Mouse (Mus musculus): ENCODE data around the gene Mrpl42. TPM values are rescaled to one million over a fixed set of nuclear protein-coding genes. Genes with fewer than 3 reads are reported as not detected.
"Not testable (repeated sequence)": the region's sequence is repeated elsewhere in the genome, so short reads cannot be mapped to it uniquely, and the experiment has no call there.

Gene Mrpl42
- polyA plus RNA-seq (2012; rRNA removed) = 141 and 147 TPM in 2 replicates

DNA sequence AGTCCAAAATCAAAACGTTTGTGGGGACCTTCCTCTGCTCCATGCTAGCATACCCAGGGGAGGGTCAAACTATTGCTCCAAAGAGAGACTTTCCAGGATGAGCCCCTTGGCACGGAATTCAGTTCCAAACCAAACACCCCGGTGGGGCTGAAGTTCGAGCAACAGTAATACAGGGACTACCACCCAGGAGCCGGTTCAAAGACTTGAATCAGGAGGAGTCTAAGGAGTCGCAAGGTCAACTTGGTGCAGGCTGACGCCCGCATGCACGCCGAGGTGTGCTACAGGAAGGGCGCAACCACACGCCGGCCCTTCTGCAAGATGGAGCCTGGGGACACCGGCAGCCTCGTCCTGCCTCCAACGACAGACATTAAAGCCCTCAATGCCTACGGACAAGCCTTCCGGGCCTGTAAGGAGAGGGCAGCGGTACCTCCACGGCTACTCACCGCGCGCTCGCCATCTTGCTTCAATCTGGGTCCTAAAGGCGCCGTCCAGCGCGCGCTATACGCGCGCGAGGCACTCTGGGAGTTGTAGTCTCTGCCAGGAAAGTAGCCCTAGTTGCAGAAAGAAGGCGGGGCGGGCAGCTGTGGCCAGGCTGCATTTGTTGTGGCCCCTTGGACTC is at the start of gene Mrpl42:
Gene Mrpl42 (minus strand): TSS at position 478 of the 619 bp plus-strand sequence.
- peak; percentile 71 to 90 for DNase-seq (ENCODE audit: extremely low spot score in 1 of 2, low spot score in 1 of 2)

DNA sequence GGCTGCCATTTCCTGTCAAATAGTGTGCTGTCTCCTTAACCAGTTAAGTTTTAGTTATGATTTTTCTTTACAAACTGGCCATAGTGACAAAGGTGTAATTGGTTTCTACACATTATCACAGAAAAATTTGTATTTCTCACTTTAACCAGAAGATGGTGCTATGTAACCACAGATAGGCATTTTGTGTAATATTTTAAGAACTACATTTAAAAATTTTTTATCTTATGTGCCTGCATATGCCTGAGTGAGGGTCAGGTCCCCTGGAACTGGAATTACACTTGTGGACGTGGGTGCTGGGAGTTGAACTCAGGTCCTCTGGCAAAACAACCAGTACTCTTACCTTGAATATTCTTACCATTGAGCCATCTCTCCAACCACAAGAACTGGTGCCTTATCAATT is 48.8 kb upstream of the Mrpl42 start:
- DNase-seq (ENCODE audit: extremely low spot score in 1 of 2, low spot score in 1 of 2) = peak in 1 of 2 experiments; percentile 60

DNA sequence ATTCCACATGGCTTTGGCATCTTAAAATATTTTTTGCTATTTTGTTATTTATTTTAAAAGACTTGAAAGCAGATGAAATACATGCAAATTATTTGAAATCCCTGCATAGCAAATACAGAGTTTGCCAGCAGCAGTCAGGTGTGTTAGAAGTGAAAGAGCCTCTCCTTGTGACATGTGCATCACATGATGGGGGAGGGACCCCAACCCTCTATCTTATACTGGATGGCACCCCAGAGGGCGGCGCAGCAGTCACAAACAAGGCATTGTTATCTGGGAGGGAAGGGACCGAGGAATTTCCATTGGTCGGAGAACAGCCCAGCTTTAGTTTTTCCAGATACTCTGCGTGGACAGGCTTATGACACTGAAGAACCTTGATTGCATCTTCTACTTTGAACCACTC is 47.3 kb upstream of the Mrpl42 start:
- DNase-seq (ENCODE audit: extremely low spot score in 1 of 2, low spot score in 1 of 2) = not testable (repeated sequence)

DNA sequence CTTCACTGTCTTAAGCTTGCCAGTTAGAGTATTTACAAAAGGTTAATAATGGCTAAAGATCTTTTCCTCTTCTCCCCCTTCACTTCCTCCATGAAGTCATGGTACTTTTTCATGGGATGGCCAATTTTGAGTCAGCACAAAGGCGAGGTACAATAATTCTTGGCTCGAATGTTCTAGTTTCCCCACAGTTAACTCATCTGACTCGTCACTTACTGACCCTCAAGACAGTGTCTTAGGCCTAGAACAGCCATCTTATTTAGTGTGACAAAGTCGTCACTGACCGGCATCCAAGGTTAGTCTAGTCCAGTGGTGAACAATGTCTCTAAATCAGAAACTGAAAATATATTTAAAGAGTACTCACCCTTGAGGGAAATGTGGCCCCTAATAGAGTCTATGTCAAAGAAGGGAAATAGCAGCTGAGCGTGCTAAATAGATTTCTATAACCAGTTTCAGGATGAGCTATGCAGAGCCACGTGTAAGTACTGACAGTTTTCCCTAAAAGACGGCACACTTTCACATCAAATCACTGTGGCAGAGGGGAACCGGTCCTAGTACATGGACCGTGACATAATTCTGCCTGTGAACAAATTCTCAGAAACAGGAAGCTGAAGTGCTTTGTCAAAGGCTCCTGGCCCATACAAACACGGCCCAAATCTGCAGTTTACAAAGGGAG is 46.5 kb upstream of the Mrpl42 start:
- no peak for DNase-seq (ENCODE audit: extremely low spot score in 1 of 2, low spot score in 1 of 2)

DNA sequence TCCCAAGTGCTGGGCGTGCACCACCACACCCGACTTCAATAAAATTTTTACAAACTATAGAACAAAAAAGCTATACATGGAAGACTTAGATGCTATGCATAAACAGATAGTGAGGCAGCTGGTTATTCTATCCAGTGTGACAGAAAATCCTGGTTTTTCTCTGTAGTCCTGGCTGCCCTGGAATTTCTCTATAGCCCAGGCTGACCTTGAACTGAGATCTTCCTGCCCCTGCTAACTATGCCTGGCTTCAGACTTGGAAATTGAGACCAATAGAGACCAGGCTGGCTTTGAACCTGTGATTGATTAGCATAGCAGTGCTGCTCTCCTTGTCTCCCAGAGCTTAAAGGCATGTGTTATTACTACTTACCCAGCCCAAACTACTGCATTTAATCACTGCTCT is 44.4 kb upstream of the Mrpl42 start:
- no peak for DNase-seq (ENCODE audit: extremely low spot score in 1 of 2, low spot score in 1 of 2)

DNA sequence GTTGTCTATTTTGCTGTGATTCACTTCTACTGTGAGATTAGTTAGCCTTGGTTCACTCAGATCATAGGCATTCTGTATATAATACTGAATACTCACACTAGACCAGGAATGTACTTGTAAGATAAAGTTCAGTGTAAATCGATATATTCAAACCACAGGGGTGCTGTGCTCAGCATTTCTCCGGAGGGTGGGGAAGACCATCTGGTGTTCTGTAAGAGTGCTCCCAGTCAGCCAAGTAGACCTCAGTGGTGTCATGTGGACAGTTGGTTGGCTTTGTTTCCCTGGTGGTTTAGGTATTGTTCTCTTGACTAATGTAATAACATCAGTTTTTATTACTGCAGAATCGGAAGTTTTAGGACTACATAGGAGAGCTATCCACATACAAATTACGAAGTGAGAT is 43.3 kb upstream of the Mrpl42 start:
- no peak for DNase-seq (ENCODE audit: extremely low spot score in 1 of 2, low spot score in 1 of 2)

DNA sequence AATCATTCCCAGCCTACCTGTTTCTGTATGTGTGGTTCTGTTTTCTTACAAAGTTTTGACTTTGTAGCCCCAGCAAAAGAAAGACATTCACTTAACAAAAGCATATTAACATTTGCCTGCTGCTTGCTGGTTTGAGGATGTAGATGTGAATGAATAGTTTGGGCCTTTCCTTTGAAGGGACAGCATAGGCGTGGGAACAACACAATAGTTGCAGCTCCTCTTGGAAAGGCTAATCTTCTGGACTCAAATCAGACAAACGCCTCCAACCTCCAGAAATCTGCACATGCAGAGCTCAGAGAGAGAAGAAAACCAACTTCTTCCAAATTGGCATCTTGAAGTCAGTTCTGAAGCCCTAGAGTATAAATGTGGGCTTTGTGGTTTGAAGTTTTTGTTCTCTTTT is 42.9 kb upstream of the Mrpl42 start:
- no peak for DNase-seq (ENCODE audit: extremely low spot score in 1 of 2, low spot score in 1 of 2)

DNA sequence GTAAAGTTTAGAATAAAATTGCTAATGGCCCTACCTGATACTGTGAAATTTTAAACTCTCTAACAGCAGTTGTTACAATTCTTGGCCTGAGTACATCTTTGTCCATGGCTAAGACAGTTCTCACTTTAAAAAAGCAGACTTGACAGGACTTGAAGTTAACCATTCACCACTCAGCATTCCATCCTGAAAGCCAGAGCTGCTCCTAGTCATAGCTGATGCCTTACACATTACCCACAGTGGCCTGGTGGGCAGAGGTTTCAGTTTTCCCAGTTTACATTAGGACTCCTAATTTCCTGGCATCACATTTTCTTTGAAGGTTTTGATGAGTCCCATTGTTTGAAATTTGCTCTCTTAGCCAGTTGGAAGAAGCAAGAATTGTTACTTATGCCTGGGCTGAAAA is 42.3 kb upstream of the Mrpl42 start:
- DNase-seq (ENCODE audit: extremely low spot score in 1 of 2, low spot score in 1 of 2) = no peak

DNA sequence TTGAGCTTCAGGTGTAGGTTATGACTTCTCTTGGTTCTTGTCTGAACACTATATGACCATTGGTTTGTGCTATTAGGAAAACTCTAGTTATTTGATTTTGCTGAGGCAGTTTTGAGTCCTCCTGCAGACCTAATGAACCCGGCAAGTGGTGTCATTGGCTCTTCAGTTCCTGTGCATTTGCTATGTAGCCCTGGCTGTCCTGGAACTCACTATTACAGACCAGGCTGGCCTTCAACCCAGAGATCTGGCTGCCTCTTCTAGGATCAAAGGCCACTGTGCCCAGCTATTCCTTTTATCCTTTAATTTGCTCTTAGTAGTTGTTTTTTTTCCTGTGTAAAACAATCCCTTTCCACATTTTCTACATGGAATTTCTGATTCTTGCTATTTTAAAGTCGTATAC is 41.6 kb upstream of the Mrpl42 start:
- DNase-seq (ENCODE audit: extremely low spot score in 1 of 2, low spot score in 1 of 2) = no peak

DNA sequence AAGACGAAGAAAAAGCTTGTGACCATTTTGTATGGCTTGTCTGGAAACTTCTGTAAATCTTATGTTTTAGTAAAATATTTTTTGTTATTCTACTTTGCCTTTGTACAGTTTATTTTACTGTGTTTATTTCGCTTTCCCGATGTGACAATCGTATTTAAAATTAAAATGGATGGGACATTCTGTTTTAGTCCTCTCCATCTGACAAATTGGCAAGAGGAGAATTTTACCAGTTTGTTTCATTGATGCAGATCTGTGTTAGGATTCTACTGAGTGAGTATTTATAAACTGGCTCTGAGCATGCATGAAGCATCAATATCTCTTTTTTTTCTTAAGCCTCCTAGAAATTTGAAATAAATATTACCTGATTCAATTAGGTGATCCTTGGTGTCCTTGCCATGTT is 41.2 kb upstream of the Mrpl42 start:
- DNase-seq (ENCODE audit: extremely low spot score in 1 of 2, low spot score in 1 of 2) = no peak

DNA sequence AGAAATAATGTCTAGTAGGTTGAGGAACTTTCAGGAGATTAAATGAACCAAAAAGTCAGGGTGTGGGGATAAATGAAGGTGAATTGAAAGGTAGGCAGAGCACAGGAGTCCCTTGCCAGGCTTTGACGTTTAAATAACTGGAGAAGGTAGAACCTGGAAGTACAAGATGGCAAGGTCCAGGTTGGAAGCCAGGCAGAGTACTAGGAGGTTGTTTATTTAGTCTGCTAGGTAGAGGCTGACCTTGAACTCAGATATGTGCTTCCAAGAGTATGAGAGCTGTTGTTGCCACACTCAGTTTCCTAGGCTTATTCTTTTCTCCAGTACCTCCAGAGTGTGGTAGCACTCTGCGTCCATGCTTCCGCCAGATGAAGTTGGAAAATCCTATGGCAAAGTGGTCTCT is 38.1 kb upstream of the Mrpl42 start:
- DNase-seq (ENCODE audit: extremely low spot score in 1 of 2, low spot score in 1 of 2) = no peak

DNA sequence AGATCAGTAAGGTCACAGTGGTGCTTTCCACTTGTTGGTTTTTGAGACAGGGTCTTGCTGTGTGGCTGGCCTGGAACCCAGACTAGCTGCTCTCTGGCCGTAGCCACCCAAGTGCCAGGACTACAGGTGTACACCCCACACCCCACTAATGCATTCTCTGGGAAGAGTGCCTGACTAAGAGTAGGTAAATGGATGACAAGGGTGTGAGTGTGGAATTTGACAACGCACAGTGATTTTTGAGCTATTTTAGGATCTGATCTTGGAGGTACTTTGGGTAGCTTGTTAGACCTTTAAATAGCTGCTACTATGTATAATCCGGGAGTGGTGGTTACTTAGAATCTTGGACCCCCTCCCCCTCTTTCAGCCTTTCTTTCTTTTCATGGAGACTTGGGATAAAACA is 37.5 kb upstream of the Mrpl42 start:
- no peak for DNase-seq (ENCODE audit: extremely low spot score in 1 of 2, low spot score in 1 of 2)

DNA sequence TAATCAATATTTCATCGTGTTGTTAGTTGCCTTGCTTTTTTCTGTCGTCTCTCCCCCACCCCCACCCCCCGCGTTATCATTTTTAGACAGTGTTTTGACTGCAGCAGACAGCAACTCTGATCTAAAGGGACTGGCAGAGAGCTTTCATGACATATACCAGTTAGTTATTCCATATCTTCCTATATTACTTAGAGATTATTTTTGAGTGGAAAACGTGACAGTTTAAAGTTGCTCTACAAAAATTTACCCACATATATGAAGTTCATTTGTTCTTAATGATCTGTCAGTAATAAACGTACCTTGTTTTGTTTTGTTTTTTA is 34.4 kb upstream of the Mrpl42 start:
- DNase-seq (ENCODE audit: extremely low spot score in 1 of 2, low spot score in 1 of 2) = no peak

DNA sequence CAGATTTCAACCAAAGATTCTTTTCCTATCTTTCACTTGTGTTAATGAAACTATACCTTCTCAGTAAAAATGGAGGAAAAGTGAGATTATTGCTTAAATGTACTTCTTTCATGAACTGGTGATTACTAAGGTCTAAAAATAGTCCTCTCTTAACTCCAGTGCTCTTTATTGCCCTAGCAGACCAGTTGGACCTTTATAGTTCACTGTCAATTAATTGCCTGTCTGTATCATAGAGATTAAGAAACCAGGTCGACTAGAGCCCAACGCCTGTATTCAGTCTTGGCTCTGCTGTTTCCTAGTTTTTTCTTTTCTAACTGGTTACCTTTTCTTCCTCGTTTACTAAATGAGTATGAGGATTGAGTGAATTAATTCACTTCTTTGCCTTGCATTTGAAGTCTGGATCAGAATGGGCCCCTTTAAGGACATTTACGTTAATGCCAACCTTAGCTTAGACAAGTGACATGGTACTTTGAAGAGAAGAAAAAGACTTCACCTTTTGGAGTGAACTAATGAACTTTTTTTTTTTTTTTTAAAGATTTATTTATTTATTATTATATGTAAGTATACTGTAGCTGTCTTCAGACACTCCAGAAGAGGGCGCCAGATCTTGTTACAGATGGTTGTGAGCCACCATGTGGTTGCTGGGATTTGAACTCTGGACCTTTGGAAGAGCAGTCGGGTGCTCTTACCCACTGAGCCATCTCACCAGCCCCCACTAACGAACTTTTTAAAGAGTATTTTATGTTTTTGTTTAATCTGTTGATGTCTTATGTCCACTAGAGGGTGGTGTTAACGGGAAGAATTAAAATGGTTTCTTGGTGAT is 33.9 kb upstream of the Mrpl42 start:
- DNase-seq (ENCODE audit: extremely low spot score in 1 of 2, low spot score in 1 of 2) = no peak

DNA sequence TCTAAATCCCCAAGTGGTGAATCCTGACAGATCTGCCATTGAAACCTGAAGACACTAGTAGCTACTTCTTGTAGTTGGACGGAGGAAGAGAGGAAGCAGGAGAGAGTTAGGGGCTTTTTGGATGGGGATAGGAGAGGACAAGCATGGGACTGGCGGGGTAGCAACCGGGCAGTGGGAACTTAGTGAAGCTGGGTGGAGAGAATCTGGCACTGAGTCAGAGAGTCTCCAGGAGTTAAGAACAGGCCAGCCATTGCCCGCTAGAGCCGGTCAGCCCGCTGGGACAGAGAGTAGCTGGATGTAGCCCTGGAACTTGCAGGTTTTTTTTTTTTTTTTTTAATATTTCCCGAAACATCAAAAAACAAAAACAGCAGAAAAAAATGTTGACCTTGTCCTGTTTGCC is 31.6 kb upstream of the Mrpl42 start:
- no peak for DNase-seq (ENCODE audit: extremely low spot score in 1 of 2, low spot score in 1 of 2)

DNA sequence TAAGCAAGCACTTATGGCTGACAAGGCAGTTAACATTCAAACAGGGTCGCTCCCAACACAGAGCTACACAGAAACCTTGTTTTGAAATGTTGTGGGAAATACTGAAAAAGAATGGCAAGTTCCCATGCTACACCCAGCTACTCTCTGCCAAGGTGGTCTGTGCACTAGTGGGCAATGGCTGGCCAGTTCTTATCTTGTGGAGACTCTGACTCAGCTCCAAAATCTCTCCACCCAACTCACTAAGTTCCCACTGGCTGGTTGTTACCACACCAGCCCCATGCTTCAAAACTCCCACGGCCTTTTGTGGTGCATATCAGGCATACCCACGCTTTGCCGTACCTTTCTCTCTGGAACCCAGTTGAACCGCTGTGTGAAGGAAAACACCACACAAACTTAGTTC is 31.2 kb upstream of the Mrpl42 start:
- DNase-seq (ENCODE audit: extremely low spot score in 1 of 2, low spot score in 1 of 2) = no peak

DNA sequence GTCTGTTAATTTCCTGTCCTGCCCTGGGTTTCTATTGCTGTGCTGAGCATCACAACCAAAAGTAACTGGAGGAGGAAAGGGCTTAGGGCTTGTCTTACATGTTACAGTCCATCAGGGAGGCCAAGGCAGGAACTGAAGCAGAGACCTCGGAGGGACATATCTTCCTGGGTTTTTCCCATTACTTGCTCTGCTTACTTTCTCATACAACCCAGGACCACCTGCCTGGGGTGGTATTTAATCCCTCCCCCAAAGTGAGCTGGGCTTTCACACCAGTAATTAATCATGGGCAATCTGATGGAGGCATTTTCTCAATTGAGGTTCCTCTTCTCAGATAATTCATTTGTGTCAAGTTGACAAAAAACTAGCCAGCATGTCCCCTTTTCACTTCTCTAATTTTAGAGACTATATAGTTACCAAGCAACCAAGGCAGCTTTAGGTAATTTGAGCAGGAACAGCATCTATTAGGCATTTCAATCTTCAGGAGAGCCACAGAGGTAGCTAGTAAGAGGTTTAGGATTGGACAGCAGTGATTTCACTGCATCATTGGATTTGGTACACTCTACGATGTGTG is 28.9 kb upstream of the Mrpl42 start:
- no peak for DNase-seq (ENCODE audit: extremely low spot score in 1 of 2, low spot score in 1 of 2)

DNA sequence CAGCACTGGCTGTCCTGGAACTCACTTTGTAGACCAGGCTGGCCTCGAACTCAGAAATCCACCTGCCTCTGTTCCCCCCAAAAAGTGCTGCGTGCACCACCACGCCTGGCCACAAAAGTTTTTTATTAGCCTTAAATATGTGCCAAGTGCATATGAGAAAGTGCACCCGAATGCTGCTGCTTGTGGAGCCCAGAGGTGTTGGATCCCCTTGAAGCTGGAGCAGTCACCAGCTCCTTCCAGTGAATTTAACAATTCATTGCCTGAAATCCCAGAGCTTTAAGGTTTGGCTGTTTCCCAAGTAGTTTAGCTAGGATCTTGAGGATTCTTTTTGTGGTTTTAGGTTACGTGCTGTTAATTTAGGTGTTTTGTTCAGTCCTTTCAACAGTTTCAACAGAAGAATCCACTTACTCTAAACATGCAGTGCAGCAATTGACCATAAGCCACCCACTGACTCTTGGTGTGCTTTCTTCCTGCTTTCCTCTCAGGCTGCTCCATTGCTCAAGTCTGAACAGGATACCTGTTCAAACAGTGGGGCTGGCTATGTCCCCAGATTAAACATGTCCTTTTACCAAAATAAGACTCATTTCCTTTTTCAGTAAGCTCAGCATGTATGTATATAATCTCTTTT is 24.9 kb upstream of the Mrpl42 start:
- no peak for DNase-seq (ENCODE audit: extremely low spot score in 1 of 2, low spot score in 1 of 2)

DNA sequence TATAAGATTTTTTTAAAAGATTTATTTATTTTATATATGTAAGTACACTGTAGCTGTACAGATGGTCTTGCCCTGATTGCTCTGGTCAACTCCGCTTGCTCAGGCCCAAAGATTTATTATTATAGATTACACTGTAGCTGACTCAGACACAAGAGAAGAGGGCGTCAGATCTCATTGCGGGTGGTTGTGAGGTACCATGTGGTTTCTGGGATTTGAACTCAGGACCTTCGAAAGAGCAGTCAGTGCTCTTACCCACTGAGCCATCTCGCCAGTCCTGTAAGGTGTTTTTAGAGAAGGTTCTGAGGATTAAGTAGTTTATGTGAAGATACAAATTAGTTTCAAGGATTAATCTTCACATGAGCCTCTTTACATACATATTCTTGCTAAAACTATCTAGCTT is 24.1 kb upstream of the Mrpl42 start:
- no peak for DNase-seq (ENCODE audit: extremely low spot score in 1 of 2, low spot score in 1 of 2)

DNA sequence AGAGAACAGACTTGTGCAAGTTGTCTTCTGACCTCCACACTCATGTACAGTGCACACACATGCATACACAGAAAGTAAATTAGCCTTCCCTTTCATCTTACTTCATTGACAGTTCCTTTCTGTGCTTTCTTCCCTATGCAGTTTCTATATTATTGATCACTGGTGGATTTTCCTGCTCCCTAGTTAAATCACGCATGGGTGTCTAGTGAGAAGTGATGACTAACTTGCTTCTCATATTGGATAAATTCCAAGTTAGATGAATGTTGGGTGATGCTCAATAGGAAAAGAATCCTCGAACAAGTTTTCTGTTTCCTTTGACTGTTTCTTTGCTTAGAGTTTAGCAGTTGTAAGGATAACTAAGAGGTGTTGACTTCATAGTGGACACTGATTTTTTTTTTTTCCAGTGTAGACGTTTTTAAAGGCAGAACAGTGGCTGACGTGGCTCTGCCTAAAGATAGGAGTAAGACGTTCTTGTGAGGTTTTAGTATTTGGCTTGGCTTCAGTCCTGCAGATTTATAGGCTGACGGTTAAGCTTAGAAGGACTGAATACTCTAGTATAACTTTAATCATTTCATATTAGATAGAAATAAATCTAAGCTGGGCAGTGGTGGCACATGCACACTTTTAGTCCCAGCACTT is 23.4 kb upstream of the Mrpl42 start:
- DNase-seq (ENCODE audit: extremely low spot score in 1 of 2, low spot score in 1 of 2) = no peak

DNA sequence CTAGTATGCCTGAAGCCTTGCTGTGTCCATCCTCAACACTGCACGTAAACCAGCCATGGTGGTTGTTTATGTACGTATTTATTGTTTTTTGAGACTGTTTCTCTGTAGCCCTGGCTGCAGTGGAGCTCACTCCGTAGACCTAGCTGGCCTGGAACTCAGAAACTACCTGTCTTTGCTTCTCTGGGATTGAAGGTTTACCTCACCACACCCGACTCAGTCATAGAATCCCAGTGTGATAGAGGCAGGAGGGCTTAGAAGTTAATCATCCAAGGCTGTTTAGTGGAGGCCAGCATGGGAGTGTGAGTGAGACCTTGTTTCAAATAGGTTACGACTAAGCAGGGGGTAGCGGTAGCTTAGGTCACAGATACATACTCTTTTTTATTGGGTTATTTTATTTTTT is 15.9 kb upstream of the Mrpl42 start:
- no peak for DNase-seq (ENCODE audit: extremely low spot score in 1 of 2, low spot score in 1 of 2)
